Mouse (Mus musculus) G1E (cell line): ENCODE measurements around the gene Ngp.

Experiments
- CTCF ChIP-seq: IDR thresholded peaks from 2 replicates; pipeline ENCODE4 v1.5.1; 2012; ENCODE audit warnings: low read depth, low read length, inconsistent platforms, mixed read lengths
- GATA1 ChIP-seq: IDR thresholded peaks from 2 replicates; pipeline ENCODE4 v1.6.1; 2012; ENCODE audit warnings: borderline replicate concordance, low read length, inconsistent platforms, mixed read lengths
- TAL1 ChIP-seq: conservative IDR thresholded peaks from 2 replicates; pipeline ENCODE4 v1.6.1; 2012; ENCODE audit warnings: low read depth, low read length, inconsistent platforms, mixed read lengths

GRCm38 (mm10) chr9:110436041-110436440, 16.5 kb downstream of the Ngp start:
- no peak for TF ChIP-seq CTCF
- TF ChIP-seq TAL1: no peak
- TF ChIP-seq GATA1: no peak
